Mouse (Mus musculus) hindbrain, embryonic 16.5 days (tissue): ENCODE measurements around the gene Gm21731. TPM values are rescaled to one million over a fixed set of nuclear protein-coding genes. Genes with fewer than 3 reads are reported as not detected.
"Not testable (repeated sequence)": the region's sequence is repeated elsewhere in the genome, so short reads cannot be mapped to it uniquely, and the experiment has no call there.

ENCODE experiments used
- ATAC-seq: fragments of 200-750 bp; cut with Nextera tagmentation; 2 replicates; pipeline ENCODE4 v1.8.0; 2017; ENCODE audit warnings: moderate TSS enrichment, moderate library complexity
- H3K27ac ChIP-seq: fragments of 300-500 bp; sonication (generic); 2 replicates; pipeline ENCODE4 v1.5.1; 2014; ENCODE audit warnings: low read depth, mild to moderate bottlenecking, control low read depth, low read length, moderate library complexity
- H3K27me3 ChIP-seq: fragments of 300-500 bp; sonication (generic); replicated peaks from 2 replicates; pipeline ENCODE4 v1.6.1; 2014; ENCODE audit warnings: low read length; ENCODE audit not compliant: control insufficient read depth, insufficient read depth
- H3K36me3 ChIP-seq: fragments of 300-500 bp; sonication (generic); 2 replicates; pipeline ENCODE4 v1.6.1; 2014; ENCODE audit warnings: mild to moderate bottlenecking, low read length, moderate library complexity, mixed read lengths; ENCODE audit not compliant: control insufficient read depth, insufficient read depth
- H3K4me1 ChIP-seq: fragments of 300-500 bp; sonication (generic); 2 replicates; pipeline ENCODE4 v1.6.1; 2014; ENCODE audit warnings: low read depth, low read length; ENCODE audit not compliant: control insufficient read depth, insufficient read depth
- H3K4me2 ChIP-seq: fragments of 300-500 bp; sonication (generic); 2 replicates; pipeline ENCODE4 v1.6.1; 2014; ENCODE audit warnings: mild to moderate bottlenecking, low read length, control low read depth, moderate library complexity
- H3K4me3 ChIP-seq: fragments of 300-500 bp; sonication (generic); 2 replicates; pipeline ENCODE4 v1.5.1; 2014; ENCODE audit warnings: mild to moderate bottlenecking, low read length, control low read depth, moderate library complexity
- H3K9ac ChIP-seq: fragments of 300-500 bp; sonication (generic); 2 replicates; pipeline ENCODE4 v1.6.1; 2014; ENCODE audit warnings: low read depth, mild to moderate bottlenecking, control low read depth, low read length, moderate library complexity
- H3K9me3 ChIP-seq: fragments of 300-500 bp; sonication (generic); 2 replicates; pipeline ENCODE4 v1.6.1; 2014; ENCODE audit warnings: mild to moderate bottlenecking, low read length, moderate library complexity; ENCODE audit not compliant: control insufficient read depth
- WGBS: fragments of 180-500 bp; shearing (Covaris S2); extraction: QIAGEN DNeasy Blood & Tissue Kit; methylation state at CpG from one replicate; pipeline ENCODE4 v1.1.7; 2014; 5-methylcytosine and 5-hydroxymethylcytosine counted together
- polyA plus RNA-seq: library from polyadenylated mRNA; unstranded; fragments of >200 nt; fragmentation: Nextera tagmentation; extraction: Ambion mirVana; gene quantifications from 2 replicates; pipeline ENCODE4 v1.2.1, GENCODE M21; 2015

Gm21731 gene
- polyA plus RNA-seq, 1 experiment from 2014 or later: not detected

GRCm38 (mm10) chr13:120258817-120259658 lies 20.1 kb downstream of the Gm21731 start:
- WGBS: 85% methylated on average over 3 of the region's 3 CpGs
- H3K27ac ChIP-seq, H3K4me2 ChIP-seq, ATAC-seq, H3K36me3 ChIP-seq, H3K4me3 ChIP-seq, H3K27me3 ChIP-seq, H3K4me1 ChIP-seq, H3K9ac ChIP-seq, H3K9me3 ChIP-seq: not testable (repeated sequence)

- not testable (repeated sequence) for H3K4me1 ChIP-seq, H3K27me3 ChIP-seq, H3K4me2 ChIP-seq, H3K4me3 ChIP-seq, H3K9me3 ChIP-seq, H3K9ac ChIP-seq, H3K36me3 ChIP-seq, ATAC-seq, H3K27ac ChIP-seq
- WGBS: 78% methylated on average over 3 of the region's 3 CpGs
Measured at GRCm38 (mm10) chr13:120259718-120260117, 20.8 kb downstream of the Gm21731 start.

- ATAC-seq, H3K4me1 ChIP-seq, H3K4me3 ChIP-seq, H3K27me3 ChIP-seq, H3K4me2 ChIP-seq, H3K9ac ChIP-seq, H3K36me3 ChIP-seq, H3K27ac ChIP-seq, H3K9me3 ChIP-seq: not testable (repeated sequence)
- 88% methylated on average over 2 of the region's 2 CpGs for WGBS
Measured at GRCm38 (mm10) chr13:120262870-120263269, 24.0 kb downstream of the Gm21731 start, which contains the start of gene AF067061. AF067061 (plus strand) TSS chr13:120263114.

- H3K4me2 ChIP-seq, ATAC-seq, H3K27ac ChIP-seq, H3K9me3 ChIP-seq, H3K9ac ChIP-seq, H3K4me1 ChIP-seq, H3K4me3 ChIP-seq, H3K27me3 ChIP-seq, H3K36me3 ChIP-seq: not testable (repeated sequence)
- 19% methylated on average over 2 of the region's 2 CpGs for whole genome bisulfite sequencing
Measured at GRCm38 (mm10) chr13:120277837-120278236, 38.9 kb downstream of the Gm21731 start.

- no peak overlapping the region for H3K9ac ChIP-seq
- no peak overlapping the region for H3K27ac ChIP-seq
- ATAC-seq: no peak
- no peak overlapping the region for H3K4me2 ChIP-seq
- H3K36me3 ChIP-seq: no peaks in the 10 kb centered on the region
- H3K4me1 ChIP-seq: no peaks in the 10 kb centered on the region
- H3K9me3 ChIP-seq: no peaks in the 10 kb centered on the region
- 91% methylated on average over 9 of the region's 9 CpGs for WGBS
- no peak overlapping the region for H3K4me3 ChIP-seq
- no peaks in the 10 kb centered on the region for H3K27me3 ChIP-seq
Measured at GRCm38 (mm10) chr13:120278784-120279183, 39.9 kb downstream of the Gm21731 start.

Other genes starting within 250 kb of the Gm21731 start
- gene Gm36079, start 212.1 kb upstream of the Gm21731 start, polyA plus RNA-seq: not detected in 2 replicates
- not detected in 2 replicates for gene Gm21188, start 186.9 kb upstream of the Gm21731 start, polyA plus RNA-seq
- not detected in 2 replicates for gene Gm20767, start 98.9 kb upstream of the Gm21731 start, polyA plus RNA-seq
- gene Gm21818, start 66.7 kb upstream of the Gm21731 start, polyA plus RNA-seq: not detected in 2 replicates
- not detected in 2 replicates for gene Gm21762, start 23.2 kb upstream of the Gm21731 start, polyA plus RNA-seq
- not detected in 2 replicates for gene AF067061, start 24.0 kb downstream of the Gm21731 start, polyA plus RNA-seq
- gene BC147527, start 61.3 kb downstream of the Gm21731 start, polyA plus RNA-seq: not detected in 2 replicates
- gene Tcstv3, start 77.8 kb downstream of the Gm21731 start, polyA plus RNA-seq: not detected in 2 replicates